Mouse (Mus musculus) mouse trophoblast stem cell (cell line): ENCODE data around the gene Gm17655.
"Not testable (repeated sequence)": the region's sequence is repeated elsewhere in the genome, so short reads cannot be mapped to it uniquely, and the experiment has no call there.

ENCODE experiments used
- in situ Hi-C, 2 experiments: fragments of 300-500 bp; cut with MseI, MboI; formaldehyde crosslinking; loops; 2 replicates in 1 of 2; 3 replicates in 1 of 2; pipeline ENCODE4 v1.15.1; 2025

Gene Gm17655

GRCm38 (mm10) chr5:110086161-110086866 is 14.0 kb upstream of the Gm17655 start:
- in situ Hi-C loops, result no loop called here

DNA sequence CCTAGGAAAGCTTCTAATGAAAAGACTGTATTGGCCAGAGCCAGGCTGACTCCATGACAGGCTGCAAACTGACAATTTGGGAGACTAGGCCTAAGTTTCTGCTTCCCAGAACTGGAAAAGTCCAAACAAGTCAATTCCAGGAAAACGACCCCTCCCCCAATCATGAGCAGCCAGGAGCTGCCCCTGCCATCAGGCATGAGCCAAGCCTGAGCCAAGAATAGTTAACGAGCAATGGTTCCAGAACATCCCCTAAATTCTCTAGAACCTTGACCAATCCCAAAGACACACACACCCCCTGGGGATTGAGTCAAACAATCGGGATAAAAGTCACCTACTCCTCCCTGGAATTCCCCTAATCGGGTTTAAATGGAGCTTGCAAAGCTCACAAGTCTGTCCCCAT is 10.6 kb upstream of the Gm17655 start:
- in situ Hi-C loops, result no loop called here

DNA sequence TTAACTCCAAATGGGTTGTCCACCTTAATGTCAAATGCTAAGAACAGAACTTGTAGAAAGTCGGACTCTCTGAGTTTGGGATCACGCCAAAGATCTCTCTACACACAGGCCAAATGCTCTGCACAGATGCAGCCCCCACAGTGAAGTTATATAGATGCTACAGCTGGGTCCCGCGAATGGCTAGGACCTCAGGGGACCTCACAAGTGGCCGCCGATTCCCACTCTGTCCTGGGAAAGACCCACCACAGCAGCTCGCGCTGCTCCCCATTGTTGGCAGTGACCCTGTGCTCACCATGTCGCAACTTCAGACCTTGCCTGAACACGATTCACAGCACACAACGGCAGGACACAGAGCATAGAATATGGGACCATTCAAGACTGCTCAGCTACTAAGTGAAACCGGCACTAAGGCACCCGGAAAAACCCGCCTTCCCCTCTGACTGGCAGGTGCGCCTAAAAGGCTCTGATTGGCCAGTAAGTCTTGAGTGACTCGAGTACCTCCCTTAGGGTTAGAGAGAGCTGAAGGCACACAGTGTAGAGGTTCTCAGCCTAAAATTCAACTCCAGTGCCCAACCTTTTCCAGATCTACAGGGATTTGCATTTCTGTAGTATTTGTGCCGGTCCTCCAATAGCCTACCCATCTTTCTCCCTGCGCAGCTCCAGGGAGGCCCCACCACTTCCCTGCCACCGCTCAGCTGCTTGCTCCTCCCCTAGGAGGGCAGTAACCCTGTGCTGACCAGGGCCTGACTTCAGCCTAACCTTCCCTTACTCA is 14.5 kb downstream of the Gm17655 start:
- in situ Hi-C loops, result loop anchor here in 1 of 2 experiments (10.0 kb wide), 1 partner anchor 87 kb away; no protein-coding TSS in a partner anchor

GRCm38 (mm10) chr5:110023694-110024427 is 48.5 kb downstream of the Gm17655 start:
- in situ Hi-C loops, result not testable (repeated sequence)

- in situ Hi-C loops, result no loop called here
Observed at GRCm38 (mm10) chr5:110023273-110023672, 49.0 kb downstream of the Gm17655 start.

DNA sequence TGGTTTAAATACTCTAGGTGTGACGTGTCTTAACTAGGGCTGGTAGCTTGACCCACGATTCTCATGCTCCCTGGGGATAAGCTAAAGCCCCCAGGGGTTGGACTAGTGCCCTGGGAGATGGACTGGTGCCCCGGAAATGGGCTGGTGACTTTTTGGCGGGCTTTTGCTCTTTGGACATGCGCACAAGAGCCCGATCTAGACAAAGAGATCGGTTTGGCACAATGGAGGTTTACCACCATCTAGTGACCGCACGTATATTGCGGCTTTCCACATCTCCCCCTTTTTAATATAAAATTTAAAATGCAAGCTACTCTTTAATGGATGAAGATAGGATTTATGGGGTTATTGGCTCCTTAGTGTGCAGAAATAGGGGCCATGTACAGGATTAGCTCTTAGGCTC is 56.5 kb downstream of the Gm17655 start:
- in situ Hi-C loops, result not testable (repeated sequence)
